Mouse (Mus musculus) cortical plate, adult 2 months (tissue): ENCODE results near the gene Uspl1. TPM values are rescaled to one million over a fixed set of nuclear protein-coding genes. Genes with fewer than 3 reads are reported as not detected.

Experiments used
- H3K27ac ChIP-seq: fragments of 200-500 bp; 2 replicates; pipeline ENCODE4 v1.5.1; 2012; ENCODE audit warnings: low read length, control low read depth, inconsistent platforms; ENCODE audit not compliant: insufficient read depth
- H3K4me1 ChIP-seq: fragments of 200-500 bp; 2 replicates; pipeline ENCODE4 v1.6.1; 2011; ENCODE audit warnings: low read length; ENCODE audit not compliant: control insufficient read depth, insufficient read depth
- H3K4me3 ChIP-seq: fragments of 200-500 bp; 2 replicates; pipeline ENCODE4 v1.5.1; 2011; ENCODE audit warnings: mild to moderate bottlenecking, low read length, control low read depth; ENCODE audit not compliant: insufficient read depth
- CTCF ChIP-seq: fragments of 200-500 bp; IDR thresholded peaks from 2 replicates; pipeline ENCODE4 v1.5.1; 2011; ENCODE audit warnings: mild to moderate bottlenecking, control low read depth, low read length; ENCODE audit not compliant: insufficient read depth; ENCODE audit errors: extremely low read depth
- POLR2A ChIP-seq: fragments of 200-500 bp; IDR thresholded peaks from 2 replicates; pipeline ENCODE4 v1.6.1; 2011; ENCODE audit warnings: mild to moderate bottlenecking, low read length, control low read depth; ENCODE audit not compliant: insufficient read depth; ENCODE audit errors: extremely low read depth
- polyA plus RNA-seq: library from polyadenylated mRNA; depleted of rRNA; stranded (reverse); fragments of >200 nt; gene quantifications from 2 replicates; pipeline ENCODE4 v1.2.3, GENCODE M21; 2012

Uspl1 gene
- polyA plus RNA-seq, 1 experiment = 25.9 TPM

DNA sequence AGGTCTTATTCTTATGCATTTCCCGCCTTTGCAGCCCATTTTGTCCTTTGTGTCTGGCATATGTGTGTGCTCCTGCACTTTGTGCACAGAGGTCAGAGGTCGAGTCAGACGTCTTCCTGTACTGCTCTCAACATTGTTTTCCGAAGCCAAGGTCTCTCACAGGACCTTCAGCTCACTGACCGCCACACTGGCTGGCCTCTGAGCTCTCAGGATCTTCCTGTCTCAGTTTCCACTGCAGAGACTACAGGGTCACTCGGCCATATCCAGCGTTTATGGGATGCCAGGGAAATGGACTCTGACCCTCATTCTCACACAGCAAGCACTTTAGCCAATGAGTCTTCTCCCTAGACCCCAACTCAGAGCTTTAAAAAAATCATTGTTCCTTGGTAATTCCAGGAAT, 19.3 kb upstream of the Uspl1 start:
- TF ChIP-seq CTCF (no peak), POLR2A (no peak)
- H3K4me1 ChIP-seq = peaks cover 1% of the 10 kb centered on the region; the same call in 1 of the 2 replicates
- H3K4me3 ChIP-seq = no peak overlapping the region
- no peak overlapping the region for H3K27ac ChIP-seq

DNA sequence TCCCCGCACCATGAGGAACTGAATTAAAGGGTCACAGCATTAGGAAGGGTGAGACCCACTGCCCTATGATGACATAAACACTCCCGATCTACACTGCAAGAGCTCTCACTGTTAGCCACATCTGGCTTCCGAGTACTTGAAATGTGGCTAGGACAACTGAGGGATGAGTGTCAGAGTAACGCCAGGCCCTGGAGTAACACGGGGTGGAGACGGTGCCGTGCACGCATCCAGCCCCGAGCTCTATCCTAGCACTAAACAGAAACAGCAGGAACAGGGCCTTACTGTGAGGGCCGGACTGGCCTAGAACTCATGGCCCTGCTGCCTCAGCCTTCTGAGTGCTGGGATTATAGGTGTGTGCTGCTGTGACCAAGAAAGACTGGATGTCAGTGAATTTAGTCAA, 18.1 kb upstream of the Uspl1 start:
- TF ChIP-seq POLR2A (no peak), CTCF (no peak)
- no peak overlapping the region for H3K27ac ChIP-seq
- H3K4me1 ChIP-seq = peaks cover 1% of the 10 kb centered on the region; the same call in 1 of the 2 replicates

DNA sequence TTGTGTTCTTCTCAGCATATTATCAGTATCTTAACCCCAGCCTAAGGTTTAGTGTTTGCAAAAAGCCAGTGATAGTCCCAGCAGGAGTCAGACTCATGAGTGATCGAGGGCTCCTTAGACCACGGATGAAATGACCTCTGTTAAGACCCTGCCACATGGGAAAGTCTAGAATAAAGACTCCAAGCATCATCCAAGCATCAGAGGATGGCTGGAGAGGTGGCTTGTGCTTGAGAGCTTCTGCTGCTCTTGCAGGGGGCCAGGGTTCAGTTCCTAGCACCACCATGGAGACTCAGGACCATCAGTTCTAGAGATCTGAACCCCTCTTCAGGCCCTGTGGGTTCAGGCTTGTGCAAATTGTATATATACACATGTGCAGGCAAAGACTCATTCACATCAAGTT, 16.1 kb upstream of the Uspl1 start:
- TF ChIP-seq POLR2A = no peak
- TF ChIP-seq CTCF = no peak
- Histone ChIP-seq H3K4me1 (peaks cover 1% of the 10 kb centered on the region), H3K27ac (no peak overlapping the region)

More for the DNA sequence above, 18.1 kb upstream of the Uspl1 start:
- H3K4me3 ChIP-seq = no peak overlapping the region

DNA sequence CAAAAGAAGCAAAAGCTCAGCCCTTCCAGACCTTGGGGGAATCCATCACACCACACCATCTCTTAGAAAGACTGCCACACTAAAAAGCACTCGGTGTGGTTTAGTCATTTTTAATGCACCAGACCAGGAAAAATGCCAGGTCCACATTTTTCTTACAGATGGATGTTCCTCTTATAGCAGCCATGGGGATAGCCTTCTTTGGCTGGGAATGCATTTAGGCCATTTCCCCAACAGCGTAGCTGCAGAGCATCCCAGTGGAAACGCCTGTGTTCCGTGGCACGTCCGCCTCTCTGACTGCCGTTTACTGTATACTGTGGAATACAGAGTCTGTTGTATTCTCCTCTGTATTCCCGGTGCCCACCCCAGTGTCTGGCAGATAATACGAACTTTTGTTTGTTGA, 15.3 kb upstream of the Uspl1 start:
- no peak overlapping the region for H3K4me3 ChIP-seq
- peaks cover 1% of the 10 kb centered on the region for H3K4me1 ChIP-seq
- H3K27ac ChIP-seq = no peak overlapping the region
- TF ChIP-seq CTCF (no peak), POLR2A (no peak)

More for the DNA sequence above, 16.1 kb upstream of the Uspl1 start:
- H3K4me3 ChIP-seq = no peak overlapping the region

DNA sequence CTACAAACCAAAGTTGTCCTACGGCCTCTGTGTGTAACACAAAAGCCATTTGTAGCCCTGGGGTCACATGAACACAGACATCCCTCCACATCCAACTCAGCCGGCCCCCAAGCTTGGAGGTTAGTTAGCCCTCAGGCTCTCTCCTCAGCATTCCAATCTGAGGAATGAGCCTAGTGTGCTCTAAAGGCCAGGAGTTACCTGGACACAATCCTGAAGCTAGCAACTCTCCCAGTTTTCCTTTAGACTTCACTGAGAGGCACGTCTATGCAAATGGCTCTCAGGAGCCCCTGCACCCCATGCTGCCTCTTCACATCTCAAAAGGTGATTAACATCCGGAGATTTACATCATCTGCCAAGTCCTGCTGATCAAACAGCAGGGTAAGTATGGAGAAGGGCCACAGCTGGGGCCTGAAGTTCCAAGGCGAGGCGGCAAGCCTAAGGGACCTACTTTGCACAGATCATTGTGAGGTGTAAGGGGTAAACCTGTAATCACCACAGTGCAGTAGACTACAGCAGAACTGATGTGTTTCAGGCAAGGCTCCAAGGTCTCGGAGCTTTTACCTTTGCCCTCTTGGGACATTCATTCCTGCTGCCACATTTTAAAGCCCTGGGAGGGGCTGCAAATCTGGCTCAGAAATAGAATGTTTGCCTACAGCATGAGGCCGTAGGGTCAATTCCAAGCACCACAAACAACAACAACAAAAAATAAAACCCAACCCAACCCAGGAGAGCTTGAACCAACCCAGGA, 13.1 kb upstream of the Uspl1 start:
- H3K4me3 ChIP-seq = no peak overlapping the region
- TF ChIP-seq CTCF = no peak
- no peak for TF ChIP-seq POLR2A
- no peak overlapping the region for H3K27ac ChIP-seq
- H3K4me1 ChIP-seq = peaks cover 1% of the 10 kb centered on the region

DNA sequence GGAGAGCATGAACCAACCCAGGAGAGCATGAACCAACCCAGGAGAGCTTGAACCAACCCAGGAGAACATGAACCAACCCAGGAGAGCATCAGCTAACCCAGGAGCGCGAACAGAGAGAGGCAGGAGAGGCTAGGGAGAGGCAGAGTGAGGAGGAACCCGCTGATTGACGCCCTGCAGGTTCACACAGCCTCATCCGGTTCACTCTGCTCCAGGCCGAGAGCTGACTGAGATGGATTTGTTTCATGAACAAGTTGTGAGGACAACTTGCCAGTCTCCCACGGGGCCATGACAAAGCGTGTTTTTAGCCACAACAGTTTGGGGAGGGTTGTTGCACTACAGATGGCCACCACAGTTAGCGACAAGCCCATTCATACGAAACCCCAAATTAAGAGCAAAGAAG, 11.9 kb upstream of the Uspl1 start:
- H3K4me3 ChIP-seq = no peak overlapping the region
- TF ChIP-seq POLR2A (no peak), CTCF (no peak)

DNA sequence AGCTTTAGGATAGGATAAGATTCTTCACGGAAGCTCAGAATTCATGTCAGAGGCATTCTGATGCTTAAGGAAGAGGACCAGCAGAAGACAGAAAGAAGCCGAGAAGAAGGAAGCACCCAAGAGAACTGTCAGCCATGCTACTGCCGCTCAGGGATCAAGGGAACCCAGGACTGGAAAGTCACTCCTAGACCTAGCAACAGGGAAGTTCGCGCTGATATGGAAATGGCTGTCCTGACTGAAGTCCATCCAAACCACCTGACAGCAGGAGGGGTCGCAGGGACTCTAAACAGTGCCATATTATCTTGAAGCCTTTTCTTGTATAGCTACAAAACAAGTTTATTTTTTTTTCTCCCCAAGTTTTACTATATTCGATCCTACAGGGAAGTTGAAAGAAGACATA, 9.6 kb upstream of the Uspl1 start:
- Histone ChIP-seq H3K4me1 (no peaks in the 10 kb centered on the region; the same call in 1 of the 2 replicates), H3K27ac (no peak overlapping the region), H3K4me3 (no peak overlapping the region)
- TF ChIP-seq CTCF (no peak), POLR2A (no peak)

More for the DNA sequence above, 11.9 kb upstream of the Uspl1 start:
- no peak overlapping the region for H3K27ac ChIP-seq
- peaks cover 1% of the 10 kb centered on the region for H3K4me1 ChIP-seq

DNA sequence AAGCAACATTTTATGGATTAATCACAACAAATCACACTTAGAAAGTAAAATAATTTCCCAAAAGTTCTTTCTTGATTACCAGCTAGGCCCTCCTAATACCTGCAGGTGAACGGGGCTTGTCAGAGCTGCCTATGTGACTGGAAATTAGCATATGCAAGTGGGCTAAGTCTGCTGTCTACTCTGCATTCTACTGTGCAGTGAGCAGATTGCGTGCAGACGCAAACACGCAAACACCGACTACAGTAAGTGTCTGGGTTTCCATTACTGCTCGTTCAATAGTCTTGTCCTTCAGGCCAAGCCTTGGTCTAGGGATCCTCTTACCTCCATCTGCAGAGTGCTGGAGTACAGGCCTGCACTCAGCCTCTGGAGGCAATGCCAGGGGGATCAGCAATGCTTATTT, 8.4 kb upstream of the Uspl1 start:
- Histone ChIP-seq H3K4me1 (no peaks in the 10 kb centered on the region; the same call in 1 of the 2 replicates), H3K27ac (no peak overlapping the region), H3K4me3 (no peak overlapping the region)
- TF ChIP-seq CTCF (no peak), POLR2A (no peak)

DNA sequence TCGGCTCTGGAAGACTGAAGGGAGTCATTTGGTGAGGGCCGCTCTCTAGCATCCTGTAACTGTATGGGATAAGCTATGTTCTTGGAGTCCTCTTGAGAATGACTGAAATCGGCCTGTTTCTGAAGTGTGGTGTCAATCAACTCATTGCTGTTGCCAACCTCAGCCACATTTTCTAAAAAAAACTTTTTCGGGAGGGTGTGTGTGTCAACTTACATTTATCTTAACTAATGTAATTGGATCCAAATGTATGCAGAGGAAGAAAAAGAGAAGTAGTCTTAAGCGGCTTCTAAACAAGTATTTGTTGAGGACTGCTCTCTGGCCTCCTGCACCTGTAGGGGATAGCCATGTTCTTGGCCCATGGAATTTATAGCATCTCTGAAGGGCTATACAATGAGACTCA, 6.1 kb upstream of the Uspl1 start:
- Histone ChIP-seq H3K4me3 (no peak overlapping the region), H3K27ac (no peak overlapping the region), H3K4me1 (no peaks in the 10 kb centered on the region)
- TF ChIP-seq CTCF (no peak), POLR2A (no peak)

DNA sequence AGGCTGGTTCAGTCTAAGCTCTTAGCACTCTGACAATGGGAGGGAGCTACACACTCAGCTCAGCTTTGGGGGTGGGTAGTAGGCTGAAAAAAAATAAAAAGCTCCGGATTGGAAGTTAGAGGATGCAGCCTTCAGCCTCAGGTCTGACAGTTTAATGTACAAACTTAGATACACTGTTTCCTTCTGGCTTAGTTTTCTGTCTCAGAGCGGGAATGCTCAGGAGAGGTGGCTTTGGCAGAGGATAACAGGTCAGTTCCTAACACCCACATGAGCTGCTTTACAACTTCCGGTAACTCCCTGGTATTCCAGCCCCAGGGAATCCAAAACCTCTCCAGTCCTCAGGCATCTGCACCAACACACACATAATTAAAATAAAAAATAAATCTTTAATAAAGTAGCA, 4.3 kb upstream of the Uspl1 start:
- Histone ChIP-seq H3K27ac (no peak overlapping the region), H3K4me1 (no peaks in the 10 kb centered on the region), H3K4me3 (no peak overlapping the region)
- no peak for TF ChIP-seq POLR2A
- TF ChIP-seq CTCF = no peak
